Mouse (Mus musculus): ENCODE results near the gene Gapdh. TPM values are rescaled to one million over a fixed set of nuclear protein-coding genes. Genes with fewer than 3 reads are reported as not detected.
"Not testable (repeated sequence)": the region's sequence is repeated elsewhere in the genome, so short reads cannot be mapped to it uniquely, and the experiment has no call there.

Gene Gapdh
- total and polyA plus RNA-seq, 3 experiments = 4,018 to 8,318 (median 4,312) TPM

- 0 out of 2 replicates have a peak, but pooled peaks cover 3% of the 10 kb centered on the region for H3K36me3 ChIP-seq (ENCODE audit: control insufficient read depth, insufficient read depth, low read length)
- H3K9ac ChIP-seq (ENCODE audit: low read depth, low read length) = peak overlapping the region; percentile 7; the same call in 1 of the 2 replicates
Measured at GRCm38 (mm10) chr6:125166861-125167650, 789 bp upstream of the Gapdh start.

GRCm38 (mm10) chr6:125165328-125165891 is 857 bp downstream of the Gapdh start:
- Histone ChIP-seq H3K27me3 (ENCODE audit: control insufficient read depth, insufficient read depth, low read length) (no peaks in the 10 kb centered on the region), H3K4me1 (ENCODE audit: control insufficient read depth, insufficient read depth, low read length) (peaks cover 12% of the 10 kb centered on the region), H3K9ac (ENCODE audit: low read depth, low read length) (peak overlapping the region; percentile 90), H3K36me3 (ENCODE audit: control insufficient read depth, insufficient read depth, low read length) (peaks cover 6% of the 10 kb centered on the region), H3K4me3 (peak overlapping the region; percentile 93), H3K27ac (peak overlapping the region; percentile 98), H3K79me2 (replicated peaks; ENCODE audit: control insufficient read depth, insufficient read depth, low read length) (no peaks in the 10 kb centered on the region; the same call in 1 of the 2 replicates)
- DNase-seq = peak; percentile 97 to 98
- WGBS = under 1% methylated on average over 36 of the region's 36 CpGs
- TF ChIP-seq EP300 (IDR thresholded peaks at IDR 0.05; ENCODE audit: insufficient read depth, low read depth, low read length) (peak; percentile 13; the same call in 1 of the 2 replicates), POLR2A (IDR thresholded peaks at IDR 0.05; ENCODE audit: insufficient read depth, low read depth, low read length) (peak; percentile 100), CTCF (IDR thresholded peaks at IDR 0.05) (no peak)
- intact Hi-C loops (cut with DNase I) = loop anchor here (2.0 to 10.0 kb wide), 3 partner anchors 49 to 107 kb away; partner anchors contain the start of gene Vamp1

More at GRCm38 (mm10) chr6:125166861-125167650, 789 bp upstream of the Gapdh start:
- H3K79me2 ChIP-seq (replicated peaks; ENCODE audit: control insufficient read depth, insufficient read depth, low read length) = no peaks in the 10 kb centered on the region; the same call in 1 of the 2 replicates
- DNase-seq = peak in 1 of 2 experiments; percentile 84
- H3K4me1 ChIP-seq (ENCODE audit: control insufficient read depth, insufficient read depth, low read length) = peaks cover 4% of the 10 kb centered on the region
- peak overlapping the region; percentile 93 for H3K4me3 ChIP-seq
- intact Hi-C loops (cut with DNase I) = loop anchor here (5.0 to 10.0 kb wide), 2 partner anchors 48 to 105 kb away; partner anchors contain the start of gene Vamp1
- H3K27ac ChIP-seq = peak overlapping the region; percentile 98
- WGBS = 21% methylated on average over 10 of the region's 10 CpGs
- TF ChIP-seq CTCF (IDR thresholded peaks at IDR 0.05) (no peak), POLR2A (IDR thresholded peaks at IDR 0.05; ENCODE audit: insufficient read depth, low read depth, low read length) (no peak), EP300 (IDR thresholded peaks at IDR 0.05; ENCODE audit: insufficient read depth, low read depth, low read length) (peak; percentile 27; the same call in 1 of the 2 replicates)
- H3K27me3 ChIP-seq (ENCODE audit: control insufficient read depth, insufficient read depth, low read length) = no peaks in the 10 kb centered on the region

- Histone ChIP-seq H3K9ac (ENCODE audit: low read depth, low read length) (peak overlapping the region; percentile 90), H3K4me1 (ENCODE audit: control insufficient read depth, insufficient read depth, low read length) (peaks cover 12% of the 10 kb centered on the region), H3K36me3 (ENCODE audit: control insufficient read depth, insufficient read depth, low read length) (peaks cover 6% of the 10 kb centered on the region), H3K27ac (peak overlapping the region; percentile 98), H3K79me2 (replicated peaks; ENCODE audit: control insufficient read depth, insufficient read depth, low read length) (no peaks in the 10 kb centered on the region; the same call in 1 of the 2 replicates), H3K4me3 (peak overlapping the region; percentile 93), H3K27me3 (ENCODE audit: control insufficient read depth, insufficient read depth, low read length) (no peaks in the 10 kb centered on the region)
- peak; percentile 68 to 76 for DNase-seq
- TF ChIP-seq CTCF (IDR thresholded peaks at IDR 0.05) = no peak
- TF ChIP-seq POLR2A (IDR thresholded peaks at IDR 0.05; ENCODE audit: insufficient read depth, low read depth, low read length) = no peak
- no peak for TF ChIP-seq EP300 (IDR thresholded peaks at IDR 0.05; ENCODE audit: insufficient read depth, low read depth, low read length)
- intact Hi-C loops (cut with DNase I) = loop anchor here (2.0 to 10.0 kb wide), 3 partner anchors 50 to 108 kb away; partner anchors contain the start of gene Vamp1
- WGBS = under 1% methylated on average over 39 of the region's 39 CpGs
Measured at GRCm38 (mm10) chr6:125164672-125165327, 1.5 kb downstream of the Gapdh start.

- peak; percentile 49 for DNase-seq
- TF ChIP-seq POLR2A (IDR thresholded peaks at IDR 0.05; ENCODE audit: insufficient read depth, low read depth, low read length) = no peak
- TF ChIP-seq CTCF (IDR thresholded peaks at IDR 0.05) = no peak
- TF ChIP-seq EP300 (IDR thresholded peaks at IDR 0.05; ENCODE audit: insufficient read depth, low read depth, low read length) = no peak
- Histone ChIP-seq H3K79me2 (replicated peaks; ENCODE audit: control insufficient read depth, insufficient read depth, low read length) (no peaks in the 10 kb centered on the region; the same call in 1 of the 2 replicates), H3K9ac (ENCODE audit: low read depth, low read length) (peak overlapping the region; percentile 90), H3K4me3 (peak overlapping the region; percentile 93), H3K27ac (peak overlapping the region; percentile 98), H3K36me3 (ENCODE audit: control insufficient read depth, insufficient read depth, low read length) (peaks cover 6% of the 10 kb centered on the region), H3K27me3 (ENCODE audit: control insufficient read depth, insufficient read depth, low read length) (no peaks in the 10 kb centered on the region), H3K4me1 (ENCODE audit: control insufficient read depth, insufficient read depth, low read length) (peaks cover 12% of the 10 kb centered on the region)
- intact Hi-C loops (cut with DNase I) = loop anchor here (2.0 to 10.0 kb wide), 2 partner anchors 51 to 67 kb away; partner anchors contain the start of gene Vamp1
- whole genome bisulfite sequencing = 8% methylated on average over 20 of the region's 20 CpGs
Measured at GRCm38 (mm10) chr6:125163801-125164657, 2.2 kb downstream of the Gapdh start.

- intact Hi-C loops (cut with DNase I) = loop anchor here (10.0 kb wide), 1 partner anchor 52 kb away; the partner anchor contains the start of gene Vamp1
- not testable (repeated sequence) for DNase-seq; H3K4me3 ChIP-seq; H3K27me3 ChIP-seq (ENCODE audit: control insufficient read depth, insufficient read depth, low read length); H3K36me3 ChIP-seq (ENCODE audit: control insufficient read depth, insufficient read depth, low read length); H3K79me2 ChIP-seq (replicated peaks; ENCODE audit: control insufficient read depth, insufficient read depth, low read length); H3K9ac ChIP-seq (ENCODE audit: low read depth, low read length); H3K27ac ChIP-seq
- peaks cover 12% of the 10 kb centered on the region for H3K4me1 ChIP-seq (ENCODE audit: control insufficient read depth, insufficient read depth, low read length)
- 48% methylated on average over 13 of the region's 16 CpGs for WGBS
Measured at GRCm38 (mm10) chr6:125162615-125163305, 3.5 kb downstream of the Gapdh start.

All from heart, adult 2 months (tissue).